Mouse (Mus musculus) bone marrow macrophage, adult 2 months (primary cell): Measurements from ENCODE around the gene Fam163a.

Experiments used
- CTCF ChIP-seq: IDR thresholded peaks from 2 replicates; pipeline ENCODE4 v1.5.1; 2012; ENCODE audit warnings: low read depth, mild to moderate bottlenecking, low read length, moderate library complexity
- POLR2A ChIP-seq: IDR thresholded peaks from 2 replicates; pipeline ENCODE4 v1.6.1; 2012; ENCODE audit warnings: mild to moderate bottlenecking, low read depth, low read length, borderline replicate concordance

- TF ChIP-seq CTCF = no peak
- no peak for TF ChIP-seq POLR2A
Measured at GRCm38 (mm10) chr1:156041451-156042241, 163.2 kb downstream of the Fam163a start.
